Mouse (Mus musculus): ENCODE results near the gene Ddhd1. TPM values are rescaled to one million over a fixed set of nuclear protein-coding genes. Genes with fewer than 3 reads are reported as not detected.

Ddhd1 gene
- total RNA-seq, 1 experiment: 12.4 TPM

DNA sequence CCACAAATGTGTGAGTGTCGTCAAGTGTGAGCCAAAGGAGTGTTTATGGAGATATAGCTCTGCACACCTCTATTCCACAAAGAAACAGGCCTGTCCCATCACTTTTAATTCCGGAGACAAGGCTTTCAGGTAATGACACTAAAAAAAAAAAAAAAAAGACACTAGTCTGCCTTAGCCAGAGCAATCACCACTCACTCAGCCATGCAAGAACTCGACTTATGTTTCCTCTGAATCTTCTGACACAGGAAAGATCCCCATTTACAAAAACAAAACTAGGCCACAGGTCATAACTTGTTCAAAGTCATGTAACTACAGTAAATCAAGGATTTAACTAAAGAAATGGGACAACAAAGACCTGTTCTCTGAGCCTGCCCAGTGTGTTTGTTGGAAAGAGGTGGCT is 9.8 kb downstream of the Ddhd1 start:
- TF ChIP-seq CHD2 (IDR thresholded peaks at IDR 0.05; ENCODE audit: low read depth, low read length): no peak
- no peak for TF ChIP-seq MAFK (IDR thresholded peaks at IDR 0.05; ENCODE audit: insufficient read depth, low read depth, low read length)
- TF ChIP-seq ZC3H11A (IDR thresholded peaks at IDR 0.05; ENCODE audit: borderline replicate concordance, low read depth, low read length): no peak
- no peak for TF ChIP-seq ZNF384 (IDR thresholded peaks at IDR 0.05; ENCODE audit: low read depth, low read length)
- TF ChIP-seq HCFC1 (IDR thresholded peaks at IDR 0.05; ENCODE audit: borderline replicate concordance, insufficient read depth, low read length): no peak
- H3K4me3 ChIP-seq (ENCODE audit: insufficient read depth in 1 of 2, low read depth in 1 of 2, low read length in 2 of 2, poor library complexity in 1 of 2, severe bottlenecking in 1 of 2): no peak overlapping the region
- no peak for DNase-seq (ENCODE audit: low read depth, low spot score)
- no peaks in the 10 kb centered on the region for H3K9me3 ChIP-seq (ENCODE audit: control insufficient read depth, insufficient read depth, low read depth, low read length)
- H3K27ac ChIP-seq (ENCODE audit: insufficient read depth, low read depth, low read length, poor library complexity, severe bottlenecking): no peak overlapping the region
- H3K9ac ChIP-seq (ENCODE audit: insufficient read depth, low read depth, low read length, poor library complexity, severe bottlenecking): no peak overlapping the region
- peaks cover 0 to 7% of the 10 kb centered on the region in 2 experiments; a peak in 1 of 4 replicates for H3K4me1 ChIP-seq (ENCODE audit: control insufficient read depth in 2 of 2, insufficient read depth in 2 of 2, low read length in 2 of 2, poor library complexity in 1 of 2)
- H3K36me3 ChIP-seq (ENCODE audit: control insufficient read depth, insufficient read depth, low read length, poor library complexity, severe bottlenecking): no peaks in the 10 kb centered on the region
- in situ Hi-C loops (cut with MboI; ENCODE audit: low sequenced_read_pairs in 2 of 2, unreplicated experiment in 2 of 2): no loop called here

DNA sequence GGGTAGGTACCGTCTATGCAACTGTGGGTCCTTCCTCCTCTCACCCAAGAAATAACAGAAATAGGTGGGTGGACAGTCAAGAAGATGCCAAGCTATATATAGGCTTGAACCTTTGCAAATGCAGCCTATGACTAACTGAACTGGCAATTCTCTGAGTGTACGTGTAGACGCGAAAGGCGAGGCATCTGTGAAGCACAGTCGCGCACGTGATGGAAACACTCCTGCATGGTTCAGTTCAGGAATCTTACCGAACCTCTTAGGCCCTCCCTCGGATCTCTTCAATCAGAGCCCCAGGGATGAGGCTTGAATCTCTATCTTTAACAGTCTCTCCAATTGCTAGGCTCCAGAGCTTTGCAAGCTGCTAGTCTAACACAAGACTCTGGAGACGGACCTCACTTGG is 10.3 kb downstream of the Ddhd1 start:
- H3K27ac ChIP-seq (ENCODE audit: insufficient read depth, low read depth, low read length, poor library complexity, severe bottlenecking): no peak overlapping the region
- H3K9ac ChIP-seq (ENCODE audit: insufficient read depth, low read depth, low read length, poor library complexity, severe bottlenecking): no peak overlapping the region
- TF ChIP-seq CHD2 (IDR thresholded peaks at IDR 0.05; ENCODE audit: low read depth, low read length) (no peak), ZC3H11A (IDR thresholded peaks at IDR 0.05; ENCODE audit: borderline replicate concordance, low read depth, low read length) (no peak), MAFK (IDR thresholded peaks at IDR 0.05; ENCODE audit: insufficient read depth, low read depth, low read length) (no peak)
- no peaks in the 10 kb centered on the region for H3K36me3 ChIP-seq (ENCODE audit: control insufficient read depth, insufficient read depth, low read length, poor library complexity, severe bottlenecking)
- DNase-seq (ENCODE audit: low read depth, low spot score): no peak
- H3K9me3 ChIP-seq (ENCODE audit: control insufficient read depth, insufficient read depth, low read depth, low read length): no peaks in the 10 kb centered on the region
- H3K4me3 ChIP-seq (ENCODE audit: insufficient read depth in 1 of 2, low read depth in 1 of 2, low read length in 2 of 2, poor library complexity in 1 of 2, severe bottlenecking in 1 of 2): no peak overlapping the region
- in situ Hi-C loops (cut with MboI; ENCODE audit: low sequenced_read_pairs in 2 of 2, unreplicated experiment in 2 of 2): no loop called here
- peaks cover 0 to 7% of the 10 kb centered on the region in 2 experiments; a peak in 1 of 4 replicates for H3K4me1 ChIP-seq (ENCODE audit: control insufficient read depth in 2 of 2, insufficient read depth in 2 of 2, low read length in 2 of 2, poor library complexity in 1 of 2)

- TF ChIP-seq CHD2 (IDR thresholded peaks at IDR 0.05; ENCODE audit: low read depth, low read length): no peak
- no peak for TF ChIP-seq MAFK (IDR thresholded peaks at IDR 0.05; ENCODE audit: insufficient read depth, low read depth, low read length)
- TF ChIP-seq HCFC1 (IDR thresholded peaks at IDR 0.05; ENCODE audit: borderline replicate concordance, insufficient read depth, low read length): no peak
- TF ChIP-seq ZNF384 (IDR thresholded peaks at IDR 0.05; ENCODE audit: low read depth, low read length): no peak
- no peak for TF ChIP-seq ZC3H11A (IDR thresholded peaks at IDR 0.05; ENCODE audit: borderline replicate concordance, low read depth, low read length)
- peaks cover 0 to 6% of the 10 kb centered on the region in 2 experiments; a peak in 1 of 4 replicates for H3K4me1 ChIP-seq (ENCODE audit: control insufficient read depth in 2 of 2, insufficient read depth in 2 of 2, low read length in 2 of 2, poor library complexity in 1 of 2)
Observed at GRCm38 (mm10) chr14:45647175-45647574, 10.8 kb downstream of the Ddhd1 start.

DNA sequence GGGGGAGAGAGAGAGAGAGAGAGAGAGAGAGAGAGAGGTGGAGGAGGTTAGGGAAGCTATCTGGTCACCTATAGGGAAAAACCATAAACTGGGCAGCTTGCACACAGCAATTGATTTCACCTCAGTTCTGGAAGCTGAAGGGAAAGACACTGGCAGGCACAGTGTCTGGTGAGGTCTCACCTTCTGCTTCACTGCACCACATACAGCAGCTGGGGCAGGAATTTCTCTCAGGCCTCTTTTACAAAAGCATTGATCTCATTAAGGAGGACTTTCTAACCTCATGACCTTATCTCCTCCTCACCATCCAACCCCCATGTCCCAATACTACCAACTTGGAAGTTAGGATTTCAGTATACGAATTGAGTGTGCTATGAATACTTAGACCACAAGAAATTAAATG is 13.2 kb downstream of the Ddhd1 start:
- H3K9me3 ChIP-seq (ENCODE audit: control insufficient read depth, insufficient read depth, low read depth, low read length): no peaks in the 10 kb centered on the region
- H3K4me3 ChIP-seq (ENCODE audit: insufficient read depth in 1 of 2, low read depth in 1 of 2, low read length in 2 of 2, poor library complexity in 1 of 2, severe bottlenecking in 1 of 2): no peak overlapping the region
- H3K36me3 ChIP-seq (ENCODE audit: control insufficient read depth, insufficient read depth, low read length, poor library complexity, severe bottlenecking): no peaks in the 10 kb centered on the region
- in situ Hi-C loops (cut with MboI; ENCODE audit: low sequenced_read_pairs in 2 of 2, unreplicated experiment in 2 of 2): no loop called here
- peaks cover 0 to 6% of the 10 kb centered on the region in 2 experiments; a peak in 1 of 4 replicates for H3K4me1 ChIP-seq (ENCODE audit: control insufficient read depth in 2 of 2, insufficient read depth in 2 of 2, low read length in 2 of 2, poor library complexity in 1 of 2)
- no peak for TF ChIP-seq MAFK (IDR thresholded peaks at IDR 0.05; ENCODE audit: insufficient read depth, low read depth, low read length)
- TF ChIP-seq HCFC1 (IDR thresholded peaks at IDR 0.05; ENCODE audit: borderline replicate concordance, insufficient read depth, low read length): no peak
- no peak for TF ChIP-seq ZC3H11A (IDR thresholded peaks at IDR 0.05; ENCODE audit: borderline replicate concordance, low read depth, low read length)
- TF ChIP-seq CHD2 (IDR thresholded peaks at IDR 0.05; ENCODE audit: low read depth, low read length): no peak
- TF ChIP-seq ZNF384 (IDR thresholded peaks at IDR 0.05; ENCODE audit: low read depth, low read length): no peak
- no peak overlapping the region for H3K9ac ChIP-seq (ENCODE audit: insufficient read depth, low read depth, low read length, poor library complexity, severe bottlenecking)
- H3K27ac ChIP-seq (ENCODE audit: insufficient read depth, low read depth, low read length, poor library complexity, severe bottlenecking): no peak overlapping the region
- DNase-seq (ENCODE audit: low read depth, low spot score): no peak

More at GRCm38 (mm10) chr14:45647175-45647574, 10.8 kb downstream of the Ddhd1 start:
- no peak for DNase-seq (ENCODE audit: low read depth, low spot score)
- Histone ChIP-seq H3K27ac (ENCODE audit: insufficient read depth, low read depth, low read length, poor library complexity, severe bottlenecking) (no peak overlapping the region), H3K36me3 (ENCODE audit: control insufficient read depth, insufficient read depth, low read length, poor library complexity, severe bottlenecking) (no peaks in the 10 kb centered on the region), H3K9me3 (ENCODE audit: control insufficient read depth, insufficient read depth, low read depth, low read length) (no peaks in the 10 kb centered on the region), H3K4me3 (ENCODE audit: insufficient read depth in 1 of 2, low read depth in 1 of 2, low read length in 2 of 2, poor library complexity in 1 of 2, severe bottlenecking in 1 of 2) (no peak overlapping the region), H3K9ac (ENCODE audit: insufficient read depth, low read depth, low read length, poor library complexity, severe bottlenecking) (no peak overlapping the region)
- in situ Hi-C loops (cut with MboI; ENCODE audit: low sequenced_read_pairs in 2 of 2, unreplicated experiment in 2 of 2): no loop called here

DNA sequence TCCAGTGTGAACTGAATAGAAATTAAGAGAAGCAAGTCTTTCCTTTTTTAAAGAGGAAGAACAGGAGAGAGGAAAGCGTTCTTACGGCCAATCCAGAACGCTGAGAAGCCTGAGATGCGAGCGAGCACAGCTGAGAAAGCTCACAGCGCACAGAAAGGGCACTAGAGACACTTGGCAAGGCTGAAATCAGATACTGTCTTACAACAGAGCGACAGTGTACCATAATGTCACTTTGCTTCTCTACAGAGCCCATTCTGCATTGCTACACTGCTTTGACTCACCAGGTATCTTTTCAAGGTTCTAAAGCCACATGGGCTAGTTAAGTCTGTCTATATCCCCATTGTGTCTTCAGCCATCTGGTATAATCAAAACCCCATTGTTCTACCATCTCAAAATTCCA is 13.7 kb downstream of the Ddhd1 start:
- peaks cover 0 to 1% of the 10 kb centered on the region in 2 experiments; a peak in 1 of 4 replicates for H3K4me1 ChIP-seq (ENCODE audit: control insufficient read depth in 2 of 2, insufficient read depth in 2 of 2, low read length in 2 of 2, poor library complexity in 1 of 2)
- H3K36me3 ChIP-seq (ENCODE audit: control insufficient read depth, insufficient read depth, low read length, poor library complexity, severe bottlenecking): no peaks in the 10 kb centered on the region
- in situ Hi-C loops (cut with MboI; ENCODE audit: low sequenced_read_pairs in 2 of 2, unreplicated experiment in 2 of 2): no loop called here
- H3K9ac ChIP-seq (ENCODE audit: insufficient read depth, low read depth, low read length, poor library complexity, severe bottlenecking): no peak overlapping the region
- no peak for DNase-seq (ENCODE audit: low read depth, low spot score)
- no peaks in the 10 kb centered on the region for H3K9me3 ChIP-seq (ENCODE audit: control insufficient read depth, insufficient read depth, low read depth, low read length)
- TF ChIP-seq HCFC1 (IDR thresholded peaks at IDR 0.05; ENCODE audit: borderline replicate concordance, insufficient read depth, low read length): no peak
- TF ChIP-seq CHD2 (IDR thresholded peaks at IDR 0.05; ENCODE audit: low read depth, low read length): no peak
- no peak for TF ChIP-seq ZC3H11A (IDR thresholded peaks at IDR 0.05; ENCODE audit: borderline replicate concordance, low read depth, low read length)
- no peak for TF ChIP-seq ZNF384 (IDR thresholded peaks at IDR 0.05; ENCODE audit: low read depth, low read length)
- TF ChIP-seq MAFK (IDR thresholded peaks at IDR 0.05; ENCODE audit: insufficient read depth, low read depth, low read length): no peak
- no peak overlapping the region for H3K4me3 ChIP-seq (ENCODE audit: insufficient read depth in 1 of 2, low read depth in 1 of 2, low read length in 2 of 2, poor library complexity in 1 of 2, severe bottlenecking in 1 of 2)
- no peak overlapping the region for H3K27ac ChIP-seq (ENCODE audit: insufficient read depth, low read depth, low read length, poor library complexity, severe bottlenecking)
